Comparison of ENCODE assay signal across 13 mouse cellular contexts in the genomic region with DNA sequence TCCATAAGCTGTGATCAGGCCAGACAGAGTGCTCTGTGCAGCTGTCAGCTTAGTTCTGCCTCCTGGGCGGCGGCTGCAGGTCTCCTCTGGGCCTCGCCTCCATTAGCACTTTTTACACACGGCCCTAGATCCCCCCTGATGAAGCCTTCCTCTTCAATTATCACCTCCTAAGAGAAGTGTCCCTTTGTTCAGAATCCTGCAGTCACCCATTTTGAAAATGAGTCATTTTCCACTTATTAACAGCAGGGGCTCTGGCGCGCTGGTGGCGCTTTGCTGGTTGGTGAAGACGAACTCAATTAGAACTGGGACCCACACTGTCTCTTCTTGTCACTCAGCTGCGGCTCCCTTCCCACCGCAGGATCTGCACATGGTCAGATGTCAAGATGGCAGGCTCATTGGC.
"Had no signal": no experiment of that assay in that cellular context is flagged by ENCODE, and none has a peak within 500 bp of the region (broad histone marks: within the 10 kb centered on the region; RNA-seq: fewer than 3 reads in every experiment).

No protein-coding gene starts in this region.

- H3K9ac ChIP-seq: liver, embryonic 12.5 days; lung, embryonic 15.5 days; midbrain, embryonic 12.5 days; stomach, embryonic 15.5 days had no signal

- H3K27me3 ChIP-seq: liver, embryonic 12.5 days; lung, embryonic 15.5 days; midbrain, embryonic 12.5 days; stomach, embryonic 15.5 days had no signal

- H3K9me3 ChIP-seq: limb, embryonic 10.5 days; lung, embryonic 15.5 days; midbrain, embryonic 12.5 days; stomach, embryonic 15.5 days had no signal

- ATAC-seq: liver, embryonic 12.5 days had no signal

- H3K4me1 ChIP-seq: limb, embryonic 10.5 days; liver, embryonic 12.5 days; lung, embryonic 15.5 days; megakaryocyte, embryonic 14.5 days; stomach, embryonic 15.5 days had no signal

- H3K36me3 ChIP-seq: limb, embryonic 10.5 days; liver, embryonic 12.5 days; lung, embryonic 15.5 days; midbrain, embryonic 12.5 days; stomach, embryonic 15.5 days had no signal

- DNase-seq: kidney, adult 18-20 months; kidney, postnatal 10 days; lung, postnatal 14 days; right cerebral cortex, postnatal 14 days; thymus, adult 2 months; thymus, postnatal 25 days had no signal

- H3K27ac ChIP-seq: limb, embryonic 10.5 days; liver, embryonic 12.5 days; lung, embryonic 15.5 days; macrophage; midbrain, embryonic 12.5 days; stomach, embryonic 15.5 days had no signal

- H3K4me2 ChIP-seq: liver, embryonic 12.5 days; lung, embryonic 15.5 days; midbrain, embryonic 12.5 days; stomach, embryonic 15.5 days had no signal

- H3K4me3 ChIP-seq: limb, embryonic 10.5 days; liver, embryonic 12.5 days; lung, embryonic 15.5 days; megakaryocyte, embryonic 14.5 days; midbrain, embryonic 12.5 days; stomach, embryonic 15.5 days had no signal
